Mouse (Mus musculus) B cell, adult 67 days (primary cell): ENCODE measurements around the gene Zswim1. TPM values are rescaled to one million over a fixed set of nuclear protein-coding genes. Genes with fewer than 3 reads are reported as not detected.

Experiments used
- total RNA-seq, 2 experiments: library from RNA; stranded (reverse); gene quantifications; 4 replicates each; pipeline ENCODE4 v1.2.4; 2023

Zswim1 gene
- 10 to 100 TPM in 1 of 2 experiments, 1 to 10 TPM in 1; 7.7 to 12.2 TPM for total RNA-seq

GRCm38 (mm10) chr2:164822636-164823165 lies at the start of gene Zswim1:
Zswim1 (plus strand) TSS chr2:164822686.

GRCm38 (mm10) chr2:164779481-164780086 lies 42.9 kb upstream of the Zswim1 start, which contains the start of gene Tnnc2:
Tnnc2 (minus strand) TSS chr2:164779967.

GRCm38 (mm10) chr2:164785481-164786387 lies 36.8 kb upstream of the Zswim1 start, which contains the start of gene Snx21:
Snx21 (plus strand) TSS chr2:164785823.

GRCm38 (mm10) chr2:164804533-164805331 lies 17.8 kb upstream of the Zswim1 start, which contains the start of the genes Acot8 and Zswim3:
Acot8 (minus strand) TSS chr2:164804882.
Zswim3 (plus strand) TSS chr2:164805098.

GRCm38 (mm10) chr2:164828437-164828836 lies 6.0 kb downstream of the Zswim1 start, which contains the start of gene Spata25:
Spata25 (minus strand) TSS chr2:164828537.

GRCm38 (mm10) chr2:164832748-164833301 lies 10.3 kb downstream of the Zswim1 start, which contains the start of gene Ctsa:
Ctsa (plus strand) TSS chr2:164832873.

GRCm38 (mm10) chr2:164833314-164833959 lies 11.0 kb downstream of the Zswim1 start, which contains the start of gene Neurl2:
Neurl2 (minus strand) TSS chr2:164833456.

GRCm38 (mm10) chr2:164857101-164857821 lies 34.8 kb downstream of the Zswim1 start, which contains the start of gene Pltp:
Pltp (minus strand) TSS chr2:164857711.

Other genes with a start within 250 kb of the Zswim1 start
- gene Spint3, start 249.2 kb upstream of the Zswim1 start, total RNA-seq, result not detected
- gene Wfdc6a, start 237.2 kb upstream of the Zswim1 start, total RNA-seq, result not detected
- not detected for gene Eppin, start 229.1 kb upstream of the Zswim1 start, total RNA-seq
- gene Wfdc6b, start 209.2 kb upstream of the Zswim1 start, total RNA-seq, result not detected
- gene Wfdc8, start 209.1 kb upstream of the Zswim1 start, total RNA-seq, result not detected
- gene Wfdc16, start 183.9 kb upstream of the Zswim1 start, total RNA-seq, result not detected
- gene Wfdc10, start 166.6 kb upstream of the Zswim1 start, total RNA-seq, result not detected
- gene Wfdc9, start 166.1 kb upstream of the Zswim1 start, total RNA-seq, result not detected
- gene Wfdc11, start 148.6 kb upstream of the Zswim1 start, total RNA-seq, result not detected
- gene Wfdc13, start 137.6 kb upstream of the Zswim1 start, total RNA-seq, result not detected
- not detected for gene Spint4, start 124.2 kb upstream of the Zswim1 start, total RNA-seq
- not detected for gene Spint5, start 107.4 kb upstream of the Zswim1 start, total RNA-seq
- gene Wfdc3, start 76.8 kb upstream of the Zswim1 start, total RNA-seq, result not detected
- gene Dnttip1, start 76.7 kb upstream of the Zswim1 start, total RNA-seq, result 10 to 100 TPM; 46.5 to 47.0 TPM
- gene Ube2c, start 52.8 kb upstream of the Zswim1 start, total RNA-seq, result 1 to 10 TPM; 2.4 to 2.7 TPM
- gene Tnnc2, start 42.7 kb upstream of the Zswim1 start, total RNA-seq, result not detected
- gene Snx21, start 36.9 kb upstream of the Zswim1 start, total RNA-seq, result 1 to 10 TPM in 1 of 2 experiments, under 1 TPM in 1; 0.50 to 1.5 TPM
- 10 to 100 TPM; 57.1 to 64.3 TPM for gene Acot8, start 17.8 kb upstream of the Zswim1 start, total RNA-seq
- 1 to 10 TPM; 3.7 to 6.0 TPM for gene Zswim3, start 17.6 kb upstream of the Zswim1 start, total RNA-seq
- gene Spata25, start 5.9 kb downstream of the Zswim1 start, total RNA-seq, result 1 to 10 TPM in 1 of 2 experiments, not detected in 1; 1.9 TPM
- gene Ctsa, start 10.2 kb downstream of the Zswim1 start, total RNA-seq, result 100 to 1,000 TPM; 217 to 222 TPM
- gene Neurl2, start 10.8 kb downstream of the Zswim1 start, total RNA-seq, result 1 to 10 TPM; 7.0 to 7.9 TPM
- 1 to 10 TPM; 8.2 to 10.0 TPM for gene Pltp, start 35.0 kb downstream of the Zswim1 start, total RNA-seq
- gene Pcif1, start 56.6 kb downstream of the Zswim1 start, total RNA-seq, result 100 to 1,000 TPM in 1 of 2 experiments, 10 to 100 TPM in 1; 93.2 to 104 TPM
- gene Zfp335, start 89.1 kb downstream of the Zswim1 start, total RNA-seq, result 10 to 100 TPM; 60.9 to 65.7 TPM
- 1 to 10 TPM in 1 of 2 experiments, not detected in 1; 1.1 TPM for gene Mmp9, start 118.1 kb downstream of the Zswim1 start, total RNA-seq
- gene Slc12a5, start 138.1 kb downstream of the Zswim1 start, total RNA-seq, result 1 to 10 TPM; 2.1 to 3.4 TPM
- gene Ncoa5, start 212.2 kb downstream of the Zswim1 start, total RNA-seq, result 10 to 100 TPM; 53.3 to 58.1 TPM
- 100 to 1,000 TPM; 200 to 238 TPM for gene Cd40, start 232.9 kb downstream of the Zswim1 start, total RNA-seq